Mouse (Mus musculus): ENCODE measurements around the gene Fer1l4. TPM values are rescaled to one million over a fixed set of nuclear protein-coding genes. Genes with fewer than 3 reads are reported as not detected.

The Fer1l4 gene
- polyA plus RNA-seq, 1 experiment from 2014 or later = not detected

- WGBS = 94% methylated on average over 6 of the region's 6 CpGs
- H3K9ac ChIP-seq (ENCODE audit: low read length) = no peak overlapping the region
- ATAC-seq (no peak), DNase-seq (ENCODE audit: low spot score) (no peak)
- no peaks in the 10 kb centered on the region for H3K4me1 ChIP-seq (ENCODE audit: control insufficient read depth, insufficient read depth, low read length)
- no peak overlapping the region for H3K27ac ChIP-seq (ENCODE audit: low read depth, low read length)
- H3K9me3 ChIP-seq (replicated peaks; ENCODE audit: control insufficient read depth, low read length) = no peaks in the 10 kb centered on the region
- H3K4me2 ChIP-seq (ENCODE audit: low read length) = no peak overlapping the region
- H3K27me3 ChIP-seq (replicated peaks; ENCODE audit: control insufficient read depth, insufficient read depth, low read length) = no peaks in the 10 kb centered on the region
- no peak overlapping the region for H3K4me3 ChIP-seq (ENCODE audit: low read depth, low read length)
- H3K36me3 ChIP-seq (ENCODE audit: control insufficient read depth, insufficient read depth, low read length) = peaks cover 98% of the 10 kb centered on the region
Measured at GRCm38 (mm10) chr2:155987131-155987530, 65.6 kb downstream of the Fer1l4 start.

- Histone ChIP-seq H3K27me3 (replicated peaks; ENCODE audit: control insufficient read depth, insufficient read depth, low read length) (no peaks in the 10 kb centered on the region), H3K4me2 (ENCODE audit: low read length) (no peak overlapping the region), H3K36me3 (ENCODE audit: control insufficient read depth, insufficient read depth, low read length) (peaks cover 98% of the 10 kb centered on the region), H3K9me3 (replicated peaks; ENCODE audit: control insufficient read depth, low read length) (no peaks in the 10 kb centered on the region), H3K27ac (ENCODE audit: low read depth, low read length) (no peak overlapping the region), H3K4me1 (ENCODE audit: control insufficient read depth, insufficient read depth, low read length) (no peaks in the 10 kb centered on the region), H3K9ac (ENCODE audit: low read length) (no peak overlapping the region), H3K4me3 (ENCODE audit: low read depth, low read length) (no peak overlapping the region)
- DNase-seq (ENCODE audit: low spot score) (no peak), ATAC-seq (no peak)
- 83% methylated on average over 7 of the region's 7 CpGs for WGBS
Measured at GRCm38 (mm10) chr2:155985776-155986175, 67.0 kb downstream of the Fer1l4 start.

- H3K4me3 ChIP-seq (ENCODE audit: low read depth, low read length) = no peak overlapping the region
- no peak overlapping the region for H3K9ac ChIP-seq (ENCODE audit: low read length)
- H3K27ac ChIP-seq (ENCODE audit: low read depth, low read length) = no peak overlapping the region
- no peaks in the 10 kb centered on the region for H3K4me1 ChIP-seq (ENCODE audit: control insufficient read depth, insufficient read depth, low read length)
- no peaks in the 10 kb centered on the region for H3K27me3 ChIP-seq (replicated peaks; ENCODE audit: control insufficient read depth, insufficient read depth, low read length)
- peaks cover 91% of the 10 kb centered on the region for H3K36me3 ChIP-seq (ENCODE audit: control insufficient read depth, insufficient read depth, low read length)
- H3K4me2 ChIP-seq (ENCODE audit: low read length) = no peak overlapping the region
- ATAC-seq (no peak), DNase-seq (ENCODE audit: low spot score) (no peak)
- 88% methylated on average over 5 of the region's 5 CpGs for WGBS
- no peaks in the 10 kb centered on the region for H3K9me3 ChIP-seq (replicated peaks; ENCODE audit: control insufficient read depth, low read length)
Measured at GRCm38 (mm10) chr2:155979328-155979991, 73.3 kb downstream of the Fer1l4 start.

- Histone ChIP-seq H3K4me2 (ENCODE audit: low read length) (no peak overlapping the region), H3K27me3 (replicated peaks; ENCODE audit: control insufficient read depth, insufficient read depth, low read length) (no peaks in the 10 kb centered on the region), H3K36me3 (ENCODE audit: control insufficient read depth, insufficient read depth, low read length) (peaks cover 87% of the 10 kb centered on the region), H3K4me3 (ENCODE audit: low read depth, low read length) (no peak overlapping the region), H3K9me3 (replicated peaks; ENCODE audit: control insufficient read depth, low read length) (no peaks in the 10 kb centered on the region), H3K27ac (ENCODE audit: low read depth, low read length) (no peak overlapping the region), H3K9ac (ENCODE audit: low read length) (no peak overlapping the region), H3K4me1 (ENCODE audit: control insufficient read depth, insufficient read depth, low read length) (no peaks in the 10 kb centered on the region)
- 86% methylated on average over 14 of the region's 14 CpGs for WGBS
- ATAC-seq (no peak), DNase-seq (ENCODE audit: low spot score) (no peak)
Measured at GRCm38 (mm10) chr2:155974087-155974731, 78.5 kb downstream of the Fer1l4 start.

GRCm38 (mm10) chr2:155973348-155973747 lies 79.4 kb downstream of the Fer1l4 start:
- ATAC-seq (no peak), DNase-seq (ENCODE audit: low spot score) (no peak)
- WGBS = 84% methylated on average over 6 of the region's 6 CpGs
- no peak overlapping the region for H3K4me3 ChIP-seq (ENCODE audit: low read depth, low read length)
- no peak overlapping the region for H3K4me2 ChIP-seq (ENCODE audit: low read length)
- H3K4me1 ChIP-seq (ENCODE audit: control insufficient read depth, insufficient read depth, low read length) = no peaks in the 10 kb centered on the region
- no peak overlapping the region for H3K27ac ChIP-seq (ENCODE audit: low read depth, low read length)
- no peak overlapping the region for H3K9ac ChIP-seq (ENCODE audit: low read length)
- H3K36me3 ChIP-seq (ENCODE audit: control insufficient read depth, insufficient read depth, low read length) = peaks cover 87% of the 10 kb centered on the region
- no peaks in the 10 kb centered on the region for H3K27me3 ChIP-seq (replicated peaks; ENCODE audit: control insufficient read depth, insufficient read depth, low read length)
- no peaks in the 10 kb centered on the region for H3K9me3 ChIP-seq (replicated peaks; ENCODE audit: control insufficient read depth, low read length)

Other genes starting within 250 kb of the Fer1l4 start
- gene BC029722, start 233.5 kb downstream of the Fer1l4 start, polyA plus RNA-seq (2014; fragmentation: Nextera tagmentation; extraction: Ambion mirVana) = 21.9 and 24.0 TPM in 2 replicates
- gene Eif6, start 226.0 kb downstream of the Fer1l4 start, polyA plus RNA-seq (2014; fragmentation: Nextera tagmentation; extraction: Ambion mirVana) = 159 and 172 TPM in 2 replicates
- gene Fam83c, start 218.1 kb downstream of the Fer1l4 start, polyA plus RNA-seq (2014; fragmentation: Nextera tagmentation; extraction: Ambion mirVana) = 0.13 and 0.23 TPM in 2 replicates
- gene Uqcc1, start 122.6 kb downstream of the Fer1l4 start, polyA plus RNA-seq (2014; fragmentation: Nextera tagmentation; extraction: Ambion mirVana) = 67.4 and 83.4 TPM in 2 replicates
- gene Gm15557, start 112.2 kb downstream of the Fer1l4 start, polyA plus RNA-seq (2014; fragmentation: Nextera tagmentation; extraction: Ambion mirVana) = not detected in 2 replicates
- 2.2 and 2.5 TPM in 2 replicates for gene Gdf5, start 107.6 kb downstream of the Fer1l4 start, polyA plus RNA-seq (2014; fragmentation: Nextera tagmentation; extraction: Ambion mirVana)
- gene Cep250, start 96.5 kb downstream of the Fer1l4 start, polyA plus RNA-seq (2014; fragmentation: Nextera tagmentation; extraction: Ambion mirVana) = 7.0 and 9.7 TPM in 2 replicates
- 0.63 and 1.0 TPM in 2 replicates for gene 6430550D23Rik, start 45.0 kb downstream of the Fer1l4 start, polyA plus RNA-seq (2014; fragmentation: Nextera tagmentation; extraction: Ambion mirVana)
- gene Ergic3, start 44.9 kb downstream of the Fer1l4 start, polyA plus RNA-seq (2014; fragmentation: Nextera tagmentation; extraction: Ambion mirVana) = 391 and 444 TPM in 2 replicates
- gene Spag4, start 12.2 kb upstream of the Fer1l4 start, polyA plus RNA-seq (2014; fragmentation: Nextera tagmentation; extraction: Ambion mirVana) = 4.6 and 5.1 TPM in 2 replicates
- gene Cpne1, start 59.0 kb upstream of the Fer1l4 start, polyA plus RNA-seq (2014; fragmentation: Nextera tagmentation; extraction: Ambion mirVana) = 18.5 and 24.9 TPM in 2 replicates
- 30.1 and 33.4 TPM in 2 replicates for gene Rbm12, start 59.0 kb upstream of the Fer1l4 start, polyA plus RNA-seq (2014; fragmentation: Nextera tagmentation; extraction: Ambion mirVana)
- gene Gm28036, start 74.1 kb upstream of the Fer1l4 start, polyA plus RNA-seq (2014; fragmentation: Nextera tagmentation; extraction: Ambion mirVana) = 10.5 and 16.2 TPM in 2 replicates
- 409 and 502 TPM in 2 replicates for gene Romo1, start 91.1 kb upstream of the Fer1l4 start, polyA plus RNA-seq (2014; fragmentation: Nextera tagmentation; extraction: Ambion mirVana)
- gene Nfs1, start 91.2 kb upstream of the Fer1l4 start, polyA plus RNA-seq (2014; fragmentation: Nextera tagmentation; extraction: Ambion mirVana) = 38.0 and 40.4 TPM in 2 replicates
- 502 and 507 TPM in 2 replicates for gene Rbm39, start 127.3 kb upstream of the Fer1l4 start, polyA plus RNA-seq (2014; fragmentation: Nextera tagmentation; extraction: Ambion mirVana)
- gene Phf20, start 143.5 kb upstream of the Fer1l4 start, polyA plus RNA-seq (2014; fragmentation: Nextera tagmentation; extraction: Ambion mirVana) = 121 and 143 TPM in 2 replicates